Mouse (Mus musculus) liver, embryonic 14.5 days (tissue): ENCODE results near the gene Rpl36a. TPM values are rescaled to one million over a fixed set of nuclear protein-coding genes. Genes with fewer than 3 reads are reported as not detected.

Experiments used
- ATAC-seq: fragments of 200-750 bp; cut with Nextera tagmentation; 2 replicates; pipeline ENCODE4 v1.8.0; 2017; ENCODE audit warnings: moderate number of reproducible peaks, mild to moderate bottlenecking, moderate library complexity; ENCODE audit not compliant: insufficient read depth
- DNase-seq, 3 experiments: peaks; one replicate each; pipeline ENCODE4 v3.0.0-alpha.2; 2012 to 2013; ENCODE audit warnings: low read depth in 3 of 3, low spot score in 3 of 3
- H3K27ac ChIP-seq: fragments of 300-500 bp; sonication (generic); 2 replicates; pipeline ENCODE4 v1.5.1; 2014; ENCODE audit warnings: moderate library complexity, mild to moderate bottlenecking, control low read depth, inconsistent platforms
- H3K27me3 ChIP-seq: fragments of 300-500 bp; sonication (generic); 2 replicates; pipeline ENCODE4 v1.6.1; 2014; ENCODE audit warnings: mild to moderate bottlenecking, low read length, moderate library complexity; ENCODE audit not compliant: control insufficient read depth, insufficient read depth
- H3K36me3 ChIP-seq: fragments of 300-500 bp; sonication (generic); replicated peaks from 2 replicates; pipeline ENCODE4 v1.6.1; 2014; ENCODE audit warnings: low read depth; ENCODE audit not compliant: control insufficient read depth, insufficient read depth
- H3K4me1 ChIP-seq, 2 experiments: fragments of 200-500 bp in 1 of 2; fragments of 300-500 bp in 1 of 2; sonication (generic) in 1 of 2; replicated peaks; 2 replicates each; pipeline ENCODE4 v1.6.1; 2012 to 2014; ENCODE audit warnings: antibody characterized with exemption in 1 of 2, inconsistent platforms in 1 of 2, low read length in 1 of 2; ENCODE audit not compliant: control insufficient read depth in 2 of 2, insufficient read depth in 2 of 2
- H3K4me2 ChIP-seq: fragments of 300-500 bp; sonication (generic); 2 replicates; pipeline ENCODE4 v1.6.1; 2014; ENCODE audit warnings: low read depth, mild to moderate bottlenecking, control low read depth, moderate library complexity
- H3K4me3 ChIP-seq, 2 experiments: fragments of 200-500 bp in 1 of 2; fragments of 300-500 bp in 1 of 2; sonication (generic) in 1 of 2; 2 replicates each; pipeline ENCODE4 v1.5.1; 2012 to 2014; ENCODE audit warnings: low read depth in 2 of 2, low read length in 2 of 2, mild to moderate bottlenecking in 2 of 2, control low read depth in 1 of 2, inconsistent platforms in 1 of 2, moderate library complexity in 1 of 2; ENCODE audit not compliant: insufficient read depth in 1 of 2
- H3K9ac ChIP-seq: fragments of 300-500 bp; sonication (generic); replicated peaks from 2 replicates; pipeline ENCODE4 v1.6.1; 2014; ENCODE audit warnings: mild to moderate bottlenecking, control low read depth, moderate library complexity
- H3K9me3 ChIP-seq: fragments of 300-500 bp; sonication (generic); 2 replicates; pipeline ENCODE4 v1.6.1; 2016; ENCODE audit warnings: low read length, mixed read lengths; ENCODE audit not compliant: control insufficient read depth
- CTCF ChIP-seq: IDR thresholded peaks from 2 replicates; pipeline ENCODE4 v1.5.1; 2016; ENCODE audit warnings: antibody characterized with exemption, low read depth, control low read depth
- EP300 ChIP-seq: IDR thresholded peaks from 2 replicates; pipeline ENCODE4 v1.6.1; 2016; ENCODE audit warnings: antibody characterized with exemption, low read depth
- WGBS: fragments of 180-500 bp; shearing (Covaris S2); extraction: QIAGEN DNeasy Blood & Tissue Kit; methylation state at CpG from one replicate; pipeline ENCODE4 v1.1.7; 2014; ENCODE audit not compliant: insufficient replicate concordance; 5-methylcytosine and 5-hydroxymethylcytosine counted together
- polyA plus RNA-seq, 2 experiments: library from polyadenylated mRNA; depleted of rRNA in 1 of 2; stranded (reverse) in 1 of 2; unstranded in 1 of 2; fragments of >200 nt; fragmentation: Nextera tagmentation in 1 of 2; extraction: Ambion mirVana in 1 of 2; gene quantifications; 2 replicates each; pipeline versions ENCODE4 v1.2.1 to v1.2.3; 2012 to 2014

The Rpl36a gene
- polyA plus RNA-seq, 2 experiments = 436 to 1,190 TPM

DNA sequence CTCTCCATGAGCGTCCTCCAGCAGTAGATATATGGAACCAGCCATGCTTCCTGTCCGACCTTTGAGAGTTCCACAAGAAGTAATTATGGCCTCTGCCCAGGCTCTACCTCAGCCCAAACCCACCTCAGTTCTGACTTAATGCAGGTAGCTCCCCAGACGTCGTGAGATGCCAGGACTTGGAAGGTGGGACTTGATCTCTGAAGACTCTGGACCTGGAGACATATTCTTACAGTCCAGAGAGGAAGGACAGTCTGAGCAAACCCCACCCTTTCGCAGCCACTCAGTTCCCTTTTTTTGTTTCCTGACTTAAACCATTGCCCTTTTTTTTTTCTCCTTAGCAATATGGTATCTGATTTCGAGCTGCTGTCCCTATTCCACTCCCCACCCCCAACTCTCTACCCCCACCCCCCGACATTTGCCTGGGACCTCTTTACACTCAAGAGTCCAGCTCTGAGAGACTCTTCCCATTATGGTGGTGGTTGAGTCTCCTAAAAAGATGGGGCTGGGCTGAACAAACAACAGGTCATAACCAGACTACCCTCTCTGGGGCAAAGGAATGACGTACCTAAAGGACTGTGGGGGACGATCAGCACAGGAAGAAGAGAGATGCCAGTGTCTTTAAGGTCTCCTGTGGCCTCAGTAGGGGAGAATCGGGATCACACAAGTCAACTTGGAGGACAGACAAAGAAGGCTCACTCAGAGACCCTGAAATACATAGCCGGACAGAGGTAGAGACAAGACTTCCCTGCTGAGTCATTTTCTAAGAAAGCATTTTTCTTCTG lies 2.4 kb upstream of the Rpl36a start, which contains the start of gene Btk:
Gene Btk, minus strand, starts transcription at position 683 of the 782 bp plus-strand sequence.
- no peak for DNase-seq

DNA sequence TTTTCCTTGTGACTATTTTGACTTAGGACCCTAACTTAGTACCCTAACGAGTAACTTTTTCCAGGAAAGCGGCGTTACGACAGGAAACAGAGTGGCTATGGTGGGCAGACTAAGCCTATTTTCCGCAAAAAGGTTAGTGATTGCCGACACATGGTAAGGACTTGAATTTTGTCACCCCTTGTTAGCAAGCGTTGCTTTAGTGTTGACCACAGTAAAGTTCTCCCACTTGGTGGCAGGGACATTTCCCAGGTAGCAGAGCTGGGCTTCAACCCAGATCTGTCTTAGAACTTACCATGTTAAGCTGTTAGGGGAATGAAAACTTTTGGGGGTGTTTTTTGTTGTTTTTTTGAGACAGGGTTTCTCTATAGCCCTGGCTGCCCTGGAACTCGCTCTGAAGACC lies 993 bp downstream of the Rpl36a start:
- no peaks in the 10 kb centered on the region for H3K27me3 ChIP-seq
- peak overlapping the region; percentile 42 for H3K27ac ChIP-seq
- no peaks in the 10 kb centered on the region for H3K9me3 ChIP-seq
- peak overlapping the region; percentile 65 to 92 for H3K4me3 ChIP-seq
- 15% methylated on average over 8 of the region's 8 CpGs for WGBS
- peak overlapping the region; percentile 79 for H3K9ac ChIP-seq
- H3K4me1 ChIP-seq = peaks cover 3 to 12% of the 10 kb centered on the region in 2 experiments; a peak in 3 of 4 replicates
- H3K4me2 ChIP-seq = peak overlapping the region; percentile 72
- no peak for DNase-seq
- TF ChIP-seq EP300 = no peak
- no peak for TF ChIP-seq CTCF
- H3K36me3 ChIP-seq = peaks cover 9% of the 10 kb centered on the region
- ATAC-seq = no peak

More for the DNA sequence above, 2.4 kb upstream of the Rpl36a start, which contains the start of gene Btk:
- no peaks in the 10 kb centered on the region for H3K27me3 ChIP-seq
- peak within 1 kb of the TSS; percentile 47 to 58 for H3K4me3 ChIP-seq
- TF ChIP-seq CTCF (no peak), EP300 (no peak)
- WGBS = 19% methylated on average over 11 of the region's 11 CpGs
- H3K27ac ChIP-seq = peak within 1 kb of the TSS; percentile 65
- peak within 1 kb of the TSS; percentile 64 for H3K9ac ChIP-seq
- ATAC-seq = no peak
- peaks cover 4% of the 10 kb centered on the region; the same call in 1 of the 2 replicates for H3K36me3 ChIP-seq
- peaks cover 3 to 12% of the 10 kb centered on the region in 2 experiments; a peak in 3 of 4 replicates for H3K4me1 ChIP-seq
- peak within 1 kb of the TSS; percentile 65 for H3K4me2 ChIP-seq
- H3K9me3 ChIP-seq = no peaks in the 10 kb centered on the region

DNA sequence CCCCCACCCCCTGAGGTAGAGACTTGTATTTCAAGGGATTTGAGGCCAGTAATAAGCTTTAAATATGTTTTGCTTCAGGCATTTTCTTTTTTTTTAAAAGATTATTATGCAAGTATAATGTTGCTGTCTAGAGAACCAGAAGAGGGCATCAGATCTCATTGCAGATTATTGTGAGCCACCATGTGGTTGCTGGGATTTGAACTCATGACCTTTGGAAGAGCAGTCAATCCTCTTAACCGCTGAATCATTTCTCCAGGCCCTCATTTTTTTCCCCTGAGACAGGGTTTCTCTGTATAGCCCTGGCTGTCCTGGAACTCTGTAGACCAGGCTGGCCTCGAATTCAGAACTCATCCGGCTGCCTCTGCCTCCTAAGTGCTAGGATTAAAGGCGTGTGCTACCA lies 2.8 kb downstream of the Rpl36a start:
- Histone ChIP-seq H3K4me3 (no peak overlapping the region), H3K27me3 (no peaks in the 10 kb centered on the region), H3K9me3 (no peaks in the 10 kb centered on the region), H3K9ac (no peak overlapping the region; the same call in 1 of the 2 replicates), H3K36me3 (peaks cover 9% of the 10 kb centered on the region), H3K27ac (no peak overlapping the region), H3K4me2 (no peak overlapping the region), H3K4me1 (peaks cover 3 to 7% of the 10 kb centered on the region in 2 experiments; a peak in 3 of 4 replicates)
- no peak for DNase-seq
- ATAC-seq = no peak
- WGBS = 69% methylated on average over 4 of the region's 4 CpGs
- TF ChIP-seq CTCF = no peak
- TF ChIP-seq EP300 = no peak

DNA sequence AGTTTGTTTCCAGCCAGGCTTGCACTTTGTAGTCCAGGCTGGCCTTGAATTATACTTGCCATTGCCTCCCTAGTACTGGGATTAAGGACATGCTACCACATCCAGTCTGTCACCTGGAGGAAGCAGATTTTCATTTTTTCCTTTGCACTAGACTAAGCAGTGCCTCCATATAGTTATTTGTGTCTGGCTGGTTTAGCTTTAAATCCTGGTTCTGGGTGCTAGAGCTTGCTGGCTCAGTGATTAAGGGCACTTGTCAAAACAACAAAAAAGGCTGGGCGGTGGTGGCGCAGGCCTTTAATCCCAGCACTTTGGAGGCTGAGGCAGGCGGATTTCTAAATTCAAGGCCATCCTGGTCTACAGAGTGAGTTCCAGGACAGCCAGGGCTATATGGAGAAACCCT lies 3.5 kb downstream of the Rpl36a start:
- H3K4me2 ChIP-seq = no peak overlapping the region
- no peaks in the 10 kb centered on the region for H3K9me3 ChIP-seq
- H3K9ac ChIP-seq = no peak overlapping the region
- no peak overlapping the region for H3K4me3 ChIP-seq
- DNase-seq (no peak), ATAC-seq (no peak)
- H3K27me3 ChIP-seq = no peaks in the 10 kb centered on the region
- H3K36me3 ChIP-seq = peaks cover 9% of the 10 kb centered on the region
- no peak for TF ChIP-seq EP300
- no peak for TF ChIP-seq CTCF
- H3K4me1 ChIP-seq = peaks cover 3 to 5% of the 10 kb centered on the region in 2 experiments; a peak in 3 of 4 replicates
- 70% methylated on average over 3 of the region's 3 CpGs for WGBS
- H3K27ac ChIP-seq = no peak overlapping the region

DNA sequence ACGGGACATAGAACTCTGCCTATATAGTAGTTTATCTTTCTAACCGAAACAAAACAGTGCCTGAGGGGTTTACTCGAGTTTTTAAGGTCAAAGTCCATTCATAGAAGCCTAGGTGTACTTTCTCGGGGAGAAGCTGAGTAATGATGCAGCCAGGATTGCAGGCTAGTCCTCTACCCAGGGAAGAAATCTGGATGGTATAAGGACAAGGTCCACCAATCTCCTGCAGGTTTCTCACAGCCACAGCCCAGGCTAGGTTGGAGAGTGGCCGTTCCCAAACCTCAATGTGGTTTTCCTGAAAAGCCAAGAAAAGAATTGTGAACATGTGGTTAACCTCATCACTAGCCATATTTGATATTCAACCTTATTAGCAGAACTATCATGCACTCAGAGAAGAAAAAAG lies 4.4 kb downstream of the Rpl36a start:
- H3K9me3 ChIP-seq = no peaks in the 10 kb centered on the region
- no peak overlapping the region for H3K4me2 ChIP-seq
- no peak overlapping the region for H3K4me3 ChIP-seq
- H3K4me1 ChIP-seq = peaks cover 0 to 3% of the 10 kb centered on the region in 2 experiments; a peak in 2 of 4 replicates
- TF ChIP-seq CTCF (no peak), EP300 (no peak)
- WGBS = 25% methylated on average over 5 of the region's 5 CpGs
- no peak overlapping the region for H3K9ac ChIP-seq
- DNase-seq (no peak), ATAC-seq (no peak)
- H3K27me3 ChIP-seq = no peaks in the 10 kb centered on the region
- peaks cover 9% of the 10 kb centered on the region for H3K36me3 ChIP-seq
- H3K27ac ChIP-seq = no peak overlapping the region
